Mouse (Mus musculus) limb, embryonic 13.5 days (tissue): ENCODE data around the gene Sptbn4. TPM values are rescaled to one million over a fixed set of nuclear protein-coding genes. Genes with fewer than 3 reads are reported as not detected.

Source experiments
- ATAC-seq: fragments of 200-750 bp; cut with Nextera tagmentation; 2 replicates; pipeline ENCODE4 v1.8.0; 2017; ENCODE audit warnings: low read depth, moderate number of reproducible peaks, moderate TSS enrichment; ENCODE audit not compliant: low FRiP score
- H3K27ac ChIP-seq: fragments of 300-500 bp; sonication (generic); 2 replicates; pipeline ENCODE4 v1.5.1; 2015; ENCODE audit warnings: inconsistent platforms, mild to moderate bottlenecking, moderate library complexity
- H3K27me3 ChIP-seq: fragments of 300-500 bp; sonication (generic); 2 replicates; pipeline ENCODE4 v1.6.1; 2015; ENCODE audit warnings: mild to moderate bottlenecking, inconsistent platforms
- H3K36me3 ChIP-seq: fragments of 300-500 bp; sonication (generic); 2 replicates; pipeline ENCODE4 v1.6.1; 2015; ENCODE audit warnings: inconsistent platforms, mild to moderate bottlenecking, moderate library complexity
- H3K4me1 ChIP-seq: fragments of 300-500 bp; sonication (generic); 2 replicates; pipeline ENCODE4 v1.6.1; 2015; ENCODE audit warnings: inconsistent platforms
- H3K4me2 ChIP-seq: fragments of 300-500 bp; sonication (generic); replicated peaks from 2 replicates; pipeline ENCODE4 v1.6.1; 2015; ENCODE audit warnings: inconsistent platforms, mild to moderate bottlenecking, moderate library complexity
- H3K4me3 ChIP-seq: fragments of 300-500 bp; sonication (generic); 2 replicates; pipeline ENCODE4 v1.5.1; 2015; ENCODE audit warnings: moderate library complexity, mild to moderate bottlenecking, inconsistent platforms
- H3K9ac ChIP-seq: fragments of 300-500 bp; sonication (generic); 2 replicates; pipeline ENCODE4 v1.6.1; 2015; ENCODE audit warnings: mild to moderate bottlenecking, inconsistent platforms
- H3K9me3 ChIP-seq: fragments of 300-500 bp; sonication (generic); 2 replicates; pipeline ENCODE4 v1.6.1; 2016; ENCODE audit warnings: inconsistent platforms
- WGBS: fragments of 180-500 bp; shearing (Covaris S2); methylation state at CpG from one replicate; pipeline ENCODE4 v1.1.7; 2015; 5-methylcytosine and 5-hydroxymethylcytosine counted together
- polyA plus RNA-seq: library from polyadenylated mRNA; unstranded; fragments of >200 nt; fragmentation: Nextera tagmentation; extraction: Ambion mirVana; gene quantifications from 2 replicates; pipeline ENCODE4 v1.2.1, GENCODE M21; 2015

Gene Sptbn4
- polyA plus RNA-seq, 1 experiment from 2014 or later = 0.17 TPM

DNA sequence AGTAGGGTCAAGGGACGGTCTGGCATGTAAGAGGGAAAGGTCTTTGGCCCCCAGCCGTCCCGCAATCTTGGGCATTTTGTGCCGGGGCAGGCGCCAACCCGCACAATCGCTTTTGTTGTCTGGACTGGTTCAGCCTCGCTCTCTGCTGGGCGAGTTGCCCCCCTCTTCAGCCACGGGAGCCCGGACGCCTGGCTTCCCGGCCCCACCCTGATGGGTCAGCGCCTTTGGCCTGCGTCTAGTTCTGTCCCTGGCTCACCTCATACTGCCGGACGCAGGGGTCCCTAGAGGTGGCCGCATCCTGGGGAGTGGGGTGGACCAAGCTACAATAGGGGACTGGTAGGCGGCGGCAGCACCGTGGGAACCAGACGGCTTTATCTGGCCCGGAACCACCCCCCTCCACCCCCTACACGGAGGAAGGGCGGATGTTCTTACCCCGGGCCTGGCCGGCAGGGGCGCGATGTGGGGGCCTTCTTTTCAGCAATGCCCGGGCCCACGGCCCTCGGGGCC is 113.0 kb downstream of the Sptbn4 start:
- no peaks in the 10 kb centered on the region for H3K36me3 ChIP-seq
- peaks cover 74% of the 10 kb centered on the region for H3K4me1 ChIP-seq
- H3K9ac ChIP-seq = peak overlapping the region; percentile 39; the same call in 1 of the 2 replicates
- no peaks in the 10 kb centered on the region for H3K9me3 ChIP-seq
- WGBS = 3% methylated on average over 32 of the region's 32 CpGs
- ATAC-seq = no peak
- H3K27me3 ChIP-seq = peaks cover 86% of the 10 kb centered on the region
- H3K4me3 ChIP-seq = peak overlapping the region; percentile 57
- H3K4me2 ChIP-seq = peak overlapping the region; percentile 97
- H3K27ac ChIP-seq = no peak overlapping the region

DNA sequence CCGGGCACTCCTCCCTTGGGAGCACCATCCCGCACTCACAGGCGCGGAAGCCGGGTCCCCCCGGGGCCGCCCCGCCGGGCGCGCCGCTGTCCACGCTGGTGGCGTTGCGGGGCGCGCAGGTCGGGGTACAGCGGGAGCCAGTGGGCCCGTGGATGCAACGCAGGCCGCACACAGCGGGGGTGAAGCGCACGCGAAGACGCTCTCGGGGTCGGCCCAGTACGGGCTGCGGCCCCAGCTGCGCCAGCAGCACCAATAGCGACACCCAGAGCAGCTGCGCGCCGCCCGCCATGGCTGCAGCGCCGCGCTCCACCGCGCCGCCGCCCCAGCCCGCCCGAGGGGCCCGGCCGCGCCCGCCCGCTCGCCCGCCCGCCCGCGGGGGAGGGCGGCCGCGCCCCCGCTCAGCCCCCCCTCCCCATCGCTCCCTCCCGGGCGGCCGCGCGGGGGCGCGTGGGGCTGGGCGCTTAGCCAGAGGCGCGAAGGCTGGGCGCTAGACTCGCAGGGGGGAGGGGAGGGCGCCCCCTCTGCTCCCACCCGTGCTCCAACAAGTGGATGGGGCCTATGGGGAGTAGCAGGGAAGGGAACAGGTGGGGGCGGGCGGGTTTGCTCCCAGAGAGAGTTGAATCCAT is 114.1 kb downstream of the Sptbn4 start:
- under 1% methylated on average over 39 of the region's 77 CpGs for WGBS
- Histone ChIP-seq H3K36me3 (no peaks in the 10 kb centered on the region), H3K27me3 (peaks cover 86% of the 10 kb centered on the region), H3K4me3 (peak overlapping the region; percentile 57), H3K9ac (peak overlapping the region; percentile 74), H3K27ac (no peak overlapping the region), H3K4me2 (peak overlapping the region; percentile 97), H3K4me1 (peaks cover 83% of the 10 kb centered on the region), H3K9me3 (no peaks in the 10 kb centered on the region)
- ATAC-seq = no peak

DNA sequence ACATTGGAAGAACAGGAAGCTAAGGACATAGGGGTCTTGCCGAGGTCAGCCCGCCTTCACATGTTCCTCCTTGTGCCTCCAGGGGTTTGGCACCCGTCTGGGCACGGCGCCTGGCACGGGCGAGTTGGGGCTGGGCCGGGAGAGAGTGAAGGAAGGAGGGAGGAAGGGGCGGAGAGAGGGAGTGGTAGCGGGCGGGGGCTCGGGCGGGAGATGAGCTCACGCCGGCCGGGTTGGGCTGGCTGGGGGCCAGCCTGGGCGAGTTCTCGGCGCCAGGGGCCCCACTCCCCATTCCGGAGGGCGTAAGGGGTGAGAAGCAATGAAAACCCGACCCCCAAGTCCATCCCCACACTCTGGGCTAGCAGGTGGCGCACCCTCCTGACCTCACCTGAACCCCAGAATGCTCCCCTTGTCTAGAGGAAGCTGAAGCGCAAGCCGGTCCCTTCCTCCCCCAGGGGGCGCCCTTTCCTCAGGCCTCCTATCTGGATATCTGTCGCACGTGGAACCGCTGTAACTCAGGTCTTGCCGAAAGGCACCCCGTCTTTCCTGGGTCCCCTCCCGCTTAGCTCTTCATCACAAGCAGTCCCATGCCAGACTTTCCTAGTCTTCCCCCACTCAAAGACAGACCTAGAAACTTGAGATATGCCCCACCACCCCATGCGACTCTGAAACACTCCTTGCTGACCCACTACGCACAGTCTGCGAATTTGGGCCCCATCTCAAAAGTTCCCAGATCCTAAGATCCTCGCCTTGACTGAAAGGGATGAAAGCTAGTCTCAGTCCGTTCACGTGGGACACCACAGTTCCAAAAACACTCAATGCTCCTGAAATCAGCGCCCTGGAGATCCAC is 114.9 kb downstream of the Sptbn4 start:
- peak overlapping the region; percentile 74 for H3K9ac ChIP-seq
- H3K27me3 ChIP-seq = peaks cover 86% of the 10 kb centered on the region
- H3K36me3 ChIP-seq = 0 out of 2 replicates have a peak, but pooled peaks cover 4% of the 10 kb centered on the region
- no peaks in the 10 kb centered on the region for H3K9me3 ChIP-seq
- H3K4me2 ChIP-seq = peak overlapping the region; percentile 97
- H3K4me3 ChIP-seq = peak overlapping the region; percentile 57
- peaks cover 79% of the 10 kb centered on the region for H3K4me1 ChIP-seq
- WGBS = 1% methylated on average over 39 of the region's 39 CpGs
- no peak for ATAC-seq
- H3K27ac ChIP-seq = peak overlapping the region; percentile 22; the same call in 1 of the 2 replicates

DNA sequence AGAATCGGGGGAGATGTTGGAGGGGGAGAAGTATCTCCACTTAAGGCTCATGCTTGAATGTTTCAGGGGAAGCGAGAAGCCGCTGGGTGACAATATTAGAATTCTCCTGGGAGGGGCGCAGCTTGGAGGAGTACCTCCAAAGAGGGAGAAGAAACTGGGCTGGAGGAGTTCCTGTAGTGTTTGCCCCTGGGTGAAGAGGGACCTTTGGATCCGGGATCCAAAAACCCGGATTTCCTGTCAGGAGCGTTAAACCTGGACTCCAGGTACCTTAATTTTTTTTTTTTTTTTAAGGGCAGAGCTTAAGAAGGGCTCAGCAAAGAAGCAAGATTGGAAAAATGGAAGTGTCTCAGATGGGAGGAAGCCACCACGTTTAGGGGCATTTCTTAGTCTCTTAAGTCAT is 115.6 kb downstream of the Sptbn4 start:
- whole genome bisulfite sequencing = 5% methylated on average over 8 of the region's 8 CpGs
- Histone ChIP-seq H3K4me3 (peak overlapping the region; percentile 57), H3K4me1 (peaks cover 72% of the 10 kb centered on the region), H3K9me3 (no peaks in the 10 kb centered on the region), H3K36me3 (0 out of 2 replicates have a peak, but pooled peaks cover 4% of the 10 kb centered on the region), H3K27ac (peak overlapping the region; percentile 22; the same call in 1 of the 2 replicates), H3K9ac (no peak overlapping the region), H3K4me2 (peak overlapping the region; percentile 97), H3K27me3 (peaks cover 88% of the 10 kb centered on the region)
- no peak for ATAC-seq

DNA sequence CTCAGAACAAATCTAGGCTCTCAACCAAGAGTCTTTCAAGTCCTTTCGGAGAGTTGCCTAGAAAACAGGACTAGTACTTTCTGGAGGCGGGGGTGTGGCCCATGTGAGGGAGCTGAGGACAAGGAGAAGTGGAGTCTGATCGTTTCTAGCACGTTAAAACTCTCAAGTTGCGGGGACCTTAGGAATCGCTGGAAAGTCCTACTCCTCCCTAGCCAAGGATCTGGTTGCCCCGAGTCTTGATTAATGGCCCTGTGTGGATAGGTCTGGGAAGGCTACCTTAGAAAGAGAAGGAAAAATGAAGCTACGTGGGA is 116.0 kb downstream of the Sptbn4 start:
- no peak overlapping the region for H3K27ac ChIP-seq
- peaks cover 92% of the 10 kb centered on the region for H3K27me3 ChIP-seq
- no peak for ATAC-seq
- no peaks in the 10 kb centered on the region for H3K9me3 ChIP-seq
- no peak overlapping the region for H3K9ac ChIP-seq
- peaks cover 70% of the 10 kb centered on the region for H3K4me1 ChIP-seq
- 0 out of 2 replicates have a peak, but pooled peaks cover 4% of the 10 kb centered on the region for H3K36me3 ChIP-seq
- peak overlapping the region; percentile 57 for H3K4me3 ChIP-seq
- WGBS = 3% methylated on average over 8 of the region's 8 CpGs
- peak overlapping the region; percentile 97 for H3K4me2 ChIP-seq

DNA sequence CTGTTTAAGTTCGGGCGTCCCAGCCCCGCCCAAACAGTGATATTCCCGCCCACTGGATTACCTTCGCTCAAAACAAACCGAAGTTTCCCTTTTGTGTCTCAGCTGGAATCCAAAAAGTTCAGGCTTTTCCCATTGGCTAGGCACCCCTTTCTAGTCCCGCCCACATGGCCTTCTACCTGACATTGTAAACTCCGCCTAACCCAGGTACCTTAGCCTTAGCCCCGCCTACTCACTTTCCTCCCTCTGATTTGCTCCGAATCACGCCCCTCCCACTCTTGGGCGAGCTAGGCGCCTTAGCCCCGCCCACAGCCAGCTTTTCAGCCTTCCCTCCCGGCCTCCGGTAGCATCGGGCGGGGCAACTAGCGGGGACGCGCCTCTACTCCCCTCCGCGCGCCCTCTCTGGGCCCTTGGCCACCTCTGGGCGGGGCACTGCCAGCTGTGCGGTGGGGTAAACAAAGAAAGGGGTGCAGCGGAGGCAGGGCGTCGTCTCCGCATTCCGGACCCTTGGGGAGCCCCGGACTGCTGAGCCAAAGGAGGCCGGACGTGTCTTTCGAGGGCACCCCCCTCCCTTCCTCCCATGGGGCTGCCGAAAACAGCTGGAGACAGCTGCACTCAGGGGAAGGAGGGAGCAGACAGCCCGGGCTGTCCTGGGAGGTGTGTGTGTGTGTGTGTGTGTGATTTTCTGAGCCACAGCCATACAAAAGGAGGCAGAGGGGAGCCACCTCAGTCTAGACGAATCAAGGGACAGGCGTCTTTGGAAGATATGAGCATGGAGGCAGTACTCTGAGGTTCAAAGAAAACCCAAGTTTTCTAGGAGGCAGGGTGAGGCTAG is 116.6 kb downstream of the Sptbn4 start:
- Histone ChIP-seq H3K9me3 (no peaks in the 10 kb centered on the region), H3K36me3 (0 out of 2 replicates have a peak, but pooled peaks cover 4% of the 10 kb centered on the region), H3K9ac (peak overlapping the region; percentile 59), H3K4me1 (peaks cover 75% of the 10 kb centered on the region), H3K4me3 (peak overlapping the region; percentile 57), H3K27ac (no peak overlapping the region; the same call in 1 of the 2 replicates), H3K27me3 (peaks cover 97% of the 10 kb centered on the region), H3K4me2 (peak overlapping the region; percentile 97)
- WGBS = under 1% methylated on average over 39 of the region's 39 CpGs
- peak; percentile 28; the same call in 1 of the 2 replicates for ATAC-seq

DNA sequence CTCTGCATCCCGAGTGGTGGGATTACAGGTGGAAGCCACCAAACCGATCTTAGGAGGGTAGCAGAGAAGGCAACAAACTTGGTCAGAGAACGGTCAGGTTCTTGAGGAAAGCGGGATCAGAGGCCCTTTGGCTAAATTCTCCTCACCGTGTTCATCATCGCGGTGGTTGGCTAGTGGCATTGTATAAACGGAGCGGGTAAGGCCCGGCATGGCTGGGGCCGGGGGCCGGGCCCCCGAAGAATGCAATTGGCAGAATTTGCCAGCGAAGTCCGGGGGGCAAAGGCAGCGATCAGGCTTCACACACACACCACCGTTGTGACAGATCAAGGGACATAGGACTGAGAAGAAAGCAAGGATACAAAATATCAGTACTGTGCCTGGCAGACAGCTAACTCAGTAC is 117.5 kb downstream of the Sptbn4 start:
- WGBS = 24% methylated on average over 17 of the region's 17 CpGs
- H3K36me3 ChIP-seq = 0 out of 2 replicates have a peak, but pooled peaks cover 4% of the 10 kb centered on the region
- H3K9me3 ChIP-seq = no peaks in the 10 kb centered on the region
- peaks cover 100% of the 10 kb centered on the region for H3K27me3 ChIP-seq
- peak overlapping the region; percentile 57 for H3K4me3 ChIP-seq
- H3K4me1 ChIP-seq = peaks cover 76% of the 10 kb centered on the region
- no peak overlapping the region for H3K9ac ChIP-seq
- peak overlapping the region; percentile 97 for H3K4me2 ChIP-seq
- ATAC-seq = no peak
- no peak overlapping the region for H3K27ac ChIP-seq

DNA sequence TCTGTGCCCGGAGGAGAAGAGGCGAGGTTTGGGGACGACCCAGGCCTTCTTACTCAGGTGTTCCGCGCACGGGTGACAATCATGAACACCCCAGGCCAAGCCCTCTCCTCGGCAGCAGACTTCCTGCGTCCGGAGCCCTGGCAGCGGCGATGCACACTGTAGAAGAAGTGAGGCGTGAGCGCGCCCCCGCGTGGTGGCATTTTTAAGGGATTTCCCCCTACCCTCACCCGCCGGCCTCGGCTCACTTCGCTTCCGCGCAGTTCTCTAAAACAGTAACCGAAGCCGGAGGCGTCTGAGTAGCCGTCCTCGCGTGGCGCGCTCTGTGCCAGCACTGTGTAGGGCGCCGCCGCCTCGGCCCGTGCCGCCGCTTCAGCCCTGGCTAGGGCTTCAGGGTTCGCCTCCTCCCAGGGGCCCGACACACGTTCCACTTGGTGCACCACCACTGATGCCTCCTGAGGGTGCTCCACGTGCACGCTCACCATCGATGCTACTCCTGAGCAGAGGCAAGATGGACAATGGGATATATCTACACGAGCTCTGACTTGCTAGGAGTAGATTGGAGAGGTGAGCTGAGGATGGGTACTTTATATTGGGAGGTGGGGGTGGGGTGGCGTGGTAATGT is 118.0 kb downstream of the Sptbn4 start:
- peak; percentile 9; the same call in 1 of the 2 replicates for ATAC-seq
- Histone ChIP-seq H3K27ac (no peak overlapping the region), H3K9ac (peak overlapping the region; percentile 54; the same call in 1 of the 2 replicates), H3K36me3 (0 out of 2 replicates have a peak, but pooled peaks cover 4% of the 10 kb centered on the region), H3K4me3 (peak overlapping the region; percentile 57), H3K4me1 (peaks cover 71% of the 10 kb centered on the region), H3K27me3 (peaks cover 100% of the 10 kb centered on the region), H3K9me3 (no peaks in the 10 kb centered on the region), H3K4me2 (peak overlapping the region; percentile 61)
- 4% methylated on average over 45 of the region's 45 CpGs for WGBS

DNA sequence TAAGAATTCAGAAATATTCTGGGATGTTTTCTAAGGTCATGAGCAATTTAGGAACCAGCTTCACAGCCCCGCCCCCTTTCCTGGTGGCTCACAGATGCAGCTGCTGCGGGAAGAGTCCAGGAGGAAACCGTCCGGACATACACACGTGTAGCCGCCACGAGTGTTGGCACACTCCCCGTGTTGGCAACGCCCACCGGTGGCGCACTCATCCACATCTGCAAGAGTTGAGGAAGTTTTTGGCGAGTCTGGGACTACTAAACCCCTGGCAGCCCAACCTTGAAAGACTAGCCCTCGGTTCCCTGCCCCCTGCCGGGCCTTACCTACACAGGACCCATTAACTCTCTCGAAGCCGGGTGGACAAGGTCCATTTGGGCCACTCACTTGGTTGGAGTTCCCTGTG is 118.8 kb downstream of the Sptbn4 start:
- Histone ChIP-seq H3K4me2 (peak overlapping the region; percentile 61; the same call in 1 of the 2 replicates), H3K9ac (no peak overlapping the region), H3K27me3 (peaks cover 99% of the 10 kb centered on the region), H3K27ac (no peak overlapping the region), H3K36me3 (peaks cover 8% of the 10 kb centered on the region; the same call in 1 of the 2 replicates), H3K4me1 (peaks cover 63% of the 10 kb centered on the region), H3K9me3 (no peaks in the 10 kb centered on the region), H3K4me3 (no peak overlapping the region)
- ATAC-seq = no peak
- 32% methylated on average over 16 of the region's 16 CpGs for WGBS

DNA sequence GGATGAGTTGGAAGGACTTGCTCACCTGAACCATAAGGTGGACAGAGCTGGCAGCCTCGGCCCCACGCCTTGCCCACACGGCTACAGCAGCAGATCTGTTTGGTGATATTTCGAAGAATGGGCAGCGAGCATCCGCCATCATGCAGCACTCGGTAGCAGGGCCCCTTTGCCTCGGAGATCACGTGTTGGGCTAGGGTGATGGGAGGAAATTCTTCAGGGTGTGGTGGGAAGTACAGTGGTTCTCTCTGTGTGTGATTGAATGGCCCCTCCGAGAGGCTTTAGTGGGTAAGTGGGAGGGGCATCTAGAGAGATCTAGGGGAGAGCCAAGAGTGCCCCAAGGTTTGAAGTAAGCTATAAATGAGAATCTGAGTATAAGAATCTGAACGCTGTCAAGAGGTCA is 119.3 kb downstream of the Sptbn4 start:
- no peak overlapping the region for H3K27ac ChIP-seq
- ATAC-seq = no peak
- peaks cover 60% of the 10 kb centered on the region for H3K4me1 ChIP-seq
- WGBS = 85% methylated on average over 11 of the region's 11 CpGs
- no peaks in the 10 kb centered on the region for H3K9me3 ChIP-seq
- no peak overlapping the region for H3K9ac ChIP-seq
- H3K4me2 ChIP-seq = no peak overlapping the region
- no peak overlapping the region for H3K4me3 ChIP-seq
- peaks cover 99% of the 10 kb centered on the region for H3K27me3 ChIP-seq
- H3K36me3 ChIP-seq = peaks cover 13% of the 10 kb centered on the region

DNA sequence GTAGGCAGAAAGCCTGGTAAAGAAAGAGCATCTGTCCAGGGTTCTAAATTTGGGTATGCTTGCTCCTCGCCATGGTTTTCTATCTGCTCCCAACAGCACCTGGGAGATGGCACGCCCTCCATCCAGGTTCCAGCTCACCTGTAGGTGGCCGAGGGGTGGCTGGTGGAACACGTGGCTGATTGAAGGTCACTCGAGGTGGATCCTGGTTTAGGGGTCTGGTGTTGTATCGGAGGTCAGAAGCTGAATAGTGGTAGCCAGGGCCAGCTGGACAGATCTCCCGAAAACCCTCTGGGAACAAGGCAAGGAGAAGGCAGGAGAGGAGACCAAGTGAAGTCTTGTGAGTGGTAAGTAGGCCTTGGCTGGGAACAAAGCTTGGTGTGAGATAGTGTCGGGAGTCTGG is 120.0 kb downstream of the Sptbn4 start:
- Histone ChIP-seq H3K27me3 (peaks cover 99% of the 10 kb centered on the region), H3K9ac (no peak overlapping the region), H3K4me3 (no peak overlapping the region), H3K27ac (no peak overlapping the region), H3K4me1 (peaks cover 53% of the 10 kb centered on the region), H3K36me3 (peaks cover 19% of the 10 kb centered on the region), H3K9me3 (no peaks in the 10 kb centered on the region), H3K4me2 (no peak overlapping the region)
- 90% methylated on average over 8 of the region's 8 CpGs for WGBS
- ATAC-seq = no peak
